ENCODE assay signal across 27 mouse cellular contexts in genomic region chr15:92175739-92176138, GRCm38 (mm10).
DNase-seq lines count a peak whose midpoint lies in the region; ATAC-seq and TF ChIP-seq lines count a peak whose summit lies in the region.
"Had no signal": no experiment of that assay in that cellular context is flagged by ENCODE, and none has a peak within 500 bp of the region (broad histone marks: within the 10 kb centered on the region; RNA-seq: fewer than 3 reads in every experiment).

No protein-coding gene starts in this region.

- no peak for DNase-seq in hindbrain, postnatal 0 days (ENCODE audit: low spot score)
- DNase-seq in hindbrain, embryonic 10.5 days (ENCODE audit: low spot score), result no peak
- no peak for DNase-seq in midbrain, postnatal 0 days (ENCODE audit: low spot score)
- no peak for DNase-seq in midbrain, embryonic 11.5 days (ENCODE audit: low spot score, missing footprints)
- DNase-seq in cerebellum, postnatal 14 days, result peak; percentile 53 to 64
- no peak for DNase-seq in right cerebral cortex, postnatal 4 days
- DNase-seq in neural tube, embryonic 10.5 days (ENCODE audit: extremely low spot score, low spot score), result no peak
- DNase-seq: adrenal gland, postnatal 10 days; gastrocnemius, postnatal 10 days; heart, adult 11 months; heart, postnatal 14 days; kidney, adult 18-20 months; kidney, postnatal 14 days; layer of hippocampus, postnatal 36 days; liver, embryonic 13.5 days; lung, adult 2 months; right cerebral cortex, adult 18-20 months; thymus, postnatal 36 days had no signal

- no peak overlapping the region for H3K27ac ChIP-seq in hindbrain, postnatal 0 days
- H3K27ac ChIP-seq in hindbrain, embryonic 10.5 days, result no peak overlapping the region
- H3K27ac ChIP-seq in midbrain, postnatal 0 days (ENCODE audit: low read depth, low read length), result no peak overlapping the region
- H3K27ac ChIP-seq in midbrain, embryonic 11.5 days (ENCODE audit: low read depth, low read length), result no peak overlapping the region
- H3K27ac ChIP-seq: embryonic facial prominence, embryonic 10.5 days; heart, embryonic 13.5 days; hindbrain, embryonic 12.5 days; limb, embryonic 13.5 days; liver, embryonic 13.5 days; midbrain, embryonic 15.5 days; stomach, embryonic 15.5 days had no signal

- ATAC-seq in hindbrain, postnatal 0 days, result no peak
- ATAC-seq in midbrain, postnatal 0 days (ENCODE audit: low FRiP score), result no peak
- ATAC-seq in midbrain, embryonic 11.5 days (ENCODE audit: low FRiP score), result no peak
- ATAC-seq: forebrain, embryonic 16.5 days; midbrain, embryonic 15.5 days had no signal

- no peak overlapping the region for H3K4me3 ChIP-seq in hindbrain, postnatal 0 days (ENCODE audit: low read length)
- no peak overlapping the region for H3K4me3 ChIP-seq in hindbrain, embryonic 10.5 days
- no peak overlapping the region for H3K4me3 ChIP-seq in midbrain, postnatal 0 days (ENCODE audit: low read depth, low read length)
- H3K4me3 ChIP-seq in midbrain, embryonic 11.5 days (ENCODE audit: low read depth, low read length), result no peak overlapping the region
- H3K4me3 ChIP-seq: embryonic facial prominence, embryonic 10.5 days; heart, embryonic 13.5 days; hindbrain, embryonic 12.5 days; limb, embryonic 13.5 days; liver, embryonic 13.5 days; megakaryocyte, embryonic 14.5 days; midbrain, embryonic 15.5 days; myocyte; stomach, embryonic 15.5 days had no signal

- H3K27me3 ChIP-seq in hindbrain, postnatal 0 days (ENCODE audit: insufficient read depth, low read length), result no peaks in the 10 kb centered on the region
- no peaks in the 10 kb centered on the region for H3K27me3 ChIP-seq in hindbrain, embryonic 10.5 days (ENCODE audit: insufficient read depth, poor library complexity, severe bottlenecking)
- H3K27me3 ChIP-seq in midbrain, postnatal 0 days (ENCODE audit: insufficient read depth, low read length), result no peaks in the 10 kb centered on the region
- no peaks in the 10 kb centered on the region for H3K27me3 ChIP-seq in midbrain, embryonic 11.5 days (ENCODE audit: control insufficient read depth, insufficient read depth, low read length)
- H3K27me3 ChIP-seq: heart, embryonic 13.5 days; hindbrain, embryonic 12.5 days; limb, embryonic 13.5 days; liver, embryonic 13.5 days; megakaryocyte, embryonic 14.5 days; midbrain, embryonic 15.5 days; stomach, embryonic 15.5 days had no signal

- no peaks in the 10 kb centered on the region for H3K4me1 ChIP-seq in hindbrain, postnatal 0 days (ENCODE audit: insufficient read depth, low read length)
- H3K4me1 ChIP-seq in hindbrain, embryonic 10.5 days (replicated peaks), result 0 out of 2 replicates have a peak, but pooled peaks cover 6% of the 10 kb centered on the region
- no peaks in the 10 kb centered on the region for H3K4me1 ChIP-seq in midbrain, postnatal 0 days (ENCODE audit: insufficient read depth, low read length)
- H3K4me1 ChIP-seq in midbrain, embryonic 11.5 days (ENCODE audit: control insufficient read depth, insufficient read depth, low read length), result no peaks in the 10 kb centered on the region
- H3K4me1 ChIP-seq: embryonic facial prominence, embryonic 10.5 days; heart, embryonic 13.5 days; hindbrain, embryonic 12.5 days; liver, embryonic 13.5 days; megakaryocyte, embryonic 14.5 days; midbrain, embryonic 15.5 days; stomach, embryonic 15.5 days had no signal

- peak; percentile 39 for TF ChIP-seq CTCF in hindbrain, postnatal 0 days (IDR thresholded peaks at IDR 0.05; ENCODE audit: low read depth)
- TF ChIP-seq CTCF in midbrain, postnatal 0 days (IDR thresholded peaks at IDR 0.05), result peak; percentile 25; the same call in 1 of the 2 replicates

- 78% methylated on average over 2 of the region's 2 CpGs for WGBS in hindbrain, postnatal 0 days
- WGBS in hindbrain, embryonic 10.5 days, result 84% methylated on average over 2 of the region's 2 CpGs
- WGBS in midbrain, postnatal 0 days, result 76% methylated on average over 2 of the region's 2 CpGs
- WGBS in midbrain, embryonic 11.5 days, result 77% methylated on average over 2 of the region's 2 CpGs

- H3K9ac ChIP-seq in hindbrain, postnatal 0 days (replicated peaks; ENCODE audit: low read length), result no peak overlapping the region
- H3K9ac ChIP-seq in midbrain, postnatal 0 days (replicated peaks; ENCODE audit: low read length, poor library complexity, severe bottlenecking), result no peak overlapping the region
- no peak overlapping the region for H3K9ac ChIP-seq in midbrain, embryonic 11.5 days (ENCODE audit: low read length)
- H3K9ac ChIP-seq: heart, embryonic 13.5 days; hindbrain, embryonic 12.5 days; limb, embryonic 13.5 days; liver, embryonic 13.5 days; midbrain, embryonic 15.5 days; stomach, embryonic 15.5 days had no signal

- no peaks in the 10 kb centered on the region for H3K9me3 ChIP-seq in hindbrain, postnatal 0 days (ENCODE audit: low read length)
- no peaks in the 10 kb centered on the region for H3K9me3 ChIP-seq in hindbrain, embryonic 10.5 days
- no peaks in the 10 kb centered on the region for H3K9me3 ChIP-seq in midbrain, postnatal 0 days (ENCODE audit: low read length)
- H3K9me3 ChIP-seq in midbrain, embryonic 11.5 days (ENCODE audit: control insufficient read depth, low read length), result no peaks in the 10 kb centered on the region
- H3K9me3 ChIP-seq: embryonic facial prominence, embryonic 10.5 days; heart, embryonic 13.5 days; hindbrain, embryonic 12.5 days; limb, embryonic 13.5 days; liver, embryonic 13.5 days; midbrain, embryonic 15.5 days; stomach, embryonic 15.5 days had no signal

- no peak overlapping the region for H3K4me2 ChIP-seq in hindbrain, postnatal 0 days (ENCODE audit: low read depth, low read length)
- H3K4me2 ChIP-seq in midbrain, postnatal 0 days (ENCODE audit: low read depth, low read length, poor library complexity, severe bottlenecking), result no peak overlapping the region
- H3K4me2 ChIP-seq in midbrain, embryonic 11.5 days, result no peak overlapping the region
- H3K4me2 ChIP-seq: heart, embryonic 13.5 days; hindbrain, embryonic 12.5 days; limb, embryonic 13.5 days; liver, embryonic 13.5 days; midbrain, embryonic 15.5 days; stomach, embryonic 15.5 days had no signal

- H3K36me3 ChIP-seq in hindbrain, postnatal 0 days (ENCODE audit: insufficient read depth, low read length), result no peaks in the 10 kb centered on the region
- no peaks in the 10 kb centered on the region for H3K36me3 ChIP-seq in hindbrain, embryonic 10.5 days
- no peaks in the 10 kb centered on the region for H3K36me3 ChIP-seq in midbrain, postnatal 0 days (ENCODE audit: insufficient read depth, low read length)
- no peaks in the 10 kb centered on the region for H3K36me3 ChIP-seq in midbrain, embryonic 11.5 days (ENCODE audit: control insufficient read depth, insufficient read depth, low read length)
- H3K36me3 ChIP-seq: embryonic facial prominence, embryonic 10.5 days; heart, embryonic 13.5 days; hindbrain, embryonic 12.5 days; limb, embryonic 13.5 days; liver, embryonic 13.5 days; midbrain, embryonic 15.5 days; stomach, embryonic 15.5 days had no signal

Comparison
In these comparisons a context has a peak if more than half of its experiments do, and no peak if none do; other contexts are left out.
1. DNase-seq: peak in cerebellum, postnatal 14 days (2 of 2); none in hindbrain, postnatal 0 days (single experiment), hindbrain, embryonic 10.5 days (single experiment), midbrain, postnatal 0 days (single experiment), midbrain, embryonic 11.5 days (single experiment), right cerebral cortex, postnatal 4 days (single experiment) and neural tube, embryonic 10.5 days (single experiment).